Mouse (Mus musculus): Measurements from ENCODE around the gene Gm3371. TPM values are rescaled to one million over a fixed set of nuclear protein-coding genes. Genes with fewer than 3 reads are reported as not detected.
"Not testable (repeated sequence)": the region's sequence is repeated elsewhere in the genome, so short reads cannot be mapped to it uniquely, and the experiment has no call there.

Gm3371 gene
- not detected in 2 replicates for total RNA-seq (2012; rRNA removed)

GRCm38 (mm10) chr14:44410588-44410987 is at the start of gene Gm3371:
Gene Gm3371, minus strand, starts transcription at chr14:44410688.
- in situ Hi-C loops (cut with MboI; ENCODE audit: low sequenced_read_pairs in 2 of 2, unreplicated experiment in 2 of 2); H3K4me3 ChIP-seq (ENCODE audit: insufficient read depth in 1 of 2, low read depth in 1 of 2, low read length in 2 of 2, poor library complexity in 1 of 2, severe bottlenecking in 1 of 2); DNase-seq (ENCODE audit: low read depth, low spot score); H3K4me1 ChIP-seq (ENCODE audit: control insufficient read depth in 2 of 2, insufficient read depth in 2 of 2, low read length in 2 of 2, poor library complexity in 1 of 2); H3K36me3 ChIP-seq (ENCODE audit: control insufficient read depth, insufficient read depth, low read length, poor library complexity, severe bottlenecking); H3K27ac ChIP-seq (ENCODE audit: insufficient read depth, low read depth, low read length, poor library complexity, severe bottlenecking); H3K9ac ChIP-seq (ENCODE audit: insufficient read depth, low read depth, low read length, poor library complexity, severe bottlenecking); H3K9me3 ChIP-seq (ENCODE audit: control insufficient read depth, insufficient read depth, low read depth, low read length): not testable (repeated sequence)

- H3K36me3 ChIP-seq (ENCODE audit: control insufficient read depth, insufficient read depth, low read length, poor library complexity, severe bottlenecking); H3K4me1 ChIP-seq (ENCODE audit: control insufficient read depth in 2 of 2, insufficient read depth in 2 of 2, low read length in 2 of 2, poor library complexity in 1 of 2); H3K9me3 ChIP-seq (ENCODE audit: control insufficient read depth, insufficient read depth, low read depth, low read length); H3K27ac ChIP-seq (ENCODE audit: insufficient read depth, low read depth, low read length, poor library complexity, severe bottlenecking); H3K9ac ChIP-seq (ENCODE audit: insufficient read depth, low read depth, low read length, poor library complexity, severe bottlenecking); in situ Hi-C loops (cut with MboI; ENCODE audit: low sequenced_read_pairs in 2 of 2, unreplicated experiment in 2 of 2); H3K4me3 ChIP-seq (ENCODE audit: insufficient read depth in 1 of 2, low read depth in 1 of 2, low read length in 2 of 2, poor library complexity in 1 of 2, severe bottlenecking in 1 of 2); DNase-seq (ENCODE audit: low read depth, low spot score): not testable (repeated sequence)
Measured at GRCm38 (mm10) chr14:44433335-44433734, 22.8 kb upstream of the Gm3371 start, which contains the start of gene Gm8232. Gene Gm8232, plus strand, starts transcription at chr14:44433635.

- H3K36me3 ChIP-seq (ENCODE audit: control insufficient read depth, insufficient read depth, low read length, poor library complexity, severe bottlenecking); H3K9ac ChIP-seq (ENCODE audit: insufficient read depth, low read depth, low read length, poor library complexity, severe bottlenecking); H3K4me3 ChIP-seq (ENCODE audit: insufficient read depth in 1 of 2, low read depth in 1 of 2, low read length in 2 of 2, poor library complexity in 1 of 2, severe bottlenecking in 1 of 2); H3K27ac ChIP-seq (ENCODE audit: insufficient read depth, low read depth, low read length, poor library complexity, severe bottlenecking); DNase-seq (ENCODE audit: low read depth, low spot score); in situ Hi-C loops (cut with MboI; ENCODE audit: low sequenced_read_pairs in 2 of 2, unreplicated experiment in 2 of 2); H3K4me1 ChIP-seq (ENCODE audit: control insufficient read depth in 2 of 2, insufficient read depth in 2 of 2, low read length in 2 of 2, poor library complexity in 1 of 2); H3K9me3 ChIP-seq (ENCODE audit: control insufficient read depth, insufficient read depth, low read depth, low read length): not testable (repeated sequence)
Measured at GRCm38 (mm10) chr14:44384233-44384632, 26.3 kb downstream of the Gm3371 start.

- DNase-seq (ENCODE audit: low read depth, low spot score); H3K9me3 ChIP-seq (ENCODE audit: control insufficient read depth, insufficient read depth, low read depth, low read length); H3K4me3 ChIP-seq (ENCODE audit: insufficient read depth in 1 of 2, low read depth in 1 of 2, low read length in 2 of 2, poor library complexity in 1 of 2, severe bottlenecking in 1 of 2); in situ Hi-C loops (cut with MboI; ENCODE audit: low sequenced_read_pairs in 2 of 2, unreplicated experiment in 2 of 2); H3K9ac ChIP-seq (ENCODE audit: insufficient read depth, low read depth, low read length, poor library complexity, severe bottlenecking); H3K4me1 ChIP-seq (ENCODE audit: control insufficient read depth in 2 of 2, insufficient read depth in 2 of 2, low read length in 2 of 2, poor library complexity in 1 of 2); H3K27ac ChIP-seq (ENCODE audit: insufficient read depth, low read depth, low read length, poor library complexity, severe bottlenecking); H3K36me3 ChIP-seq (ENCODE audit: control insufficient read depth, insufficient read depth, low read length, poor library complexity, severe bottlenecking): not testable (repeated sequence)
Measured at GRCm38 (mm10) chr14:44365057-44365456, 45.4 kb downstream of the Gm3371 start, which contains the start of gene Gm8229. Gene Gm8229, plus strand, starts transcription at chr14:44365357.

- H3K27ac ChIP-seq (ENCODE audit: insufficient read depth, low read depth, low read length, poor library complexity, severe bottlenecking); H3K4me3 ChIP-seq (ENCODE audit: insufficient read depth in 1 of 2, low read depth in 1 of 2, low read length in 2 of 2, poor library complexity in 1 of 2, severe bottlenecking in 1 of 2); in situ Hi-C loops (cut with MboI; ENCODE audit: low sequenced_read_pairs in 2 of 2, unreplicated experiment in 2 of 2); H3K9me3 ChIP-seq (ENCODE audit: control insufficient read depth, insufficient read depth, low read depth, low read length); H3K4me1 ChIP-seq (ENCODE audit: control insufficient read depth in 2 of 2, insufficient read depth in 2 of 2, low read length in 2 of 2, poor library complexity in 1 of 2); H3K9ac ChIP-seq (ENCODE audit: insufficient read depth, low read depth, low read length, poor library complexity, severe bottlenecking); H3K36me3 ChIP-seq (ENCODE audit: control insufficient read depth, insufficient read depth, low read length, poor library complexity, severe bottlenecking): not testable (repeated sequence)
- peak; percentile 1 for DNase-seq (ENCODE audit: low read depth, low spot score)
Measured at GRCm38 (mm10) chr14:44362301-44362700, 48.2 kb downstream of the Gm3371 start.

- H3K9ac ChIP-seq (ENCODE audit: insufficient read depth, low read depth, low read length, poor library complexity, severe bottlenecking); DNase-seq (ENCODE audit: low read depth, low spot score); H3K4me1 ChIP-seq (ENCODE audit: control insufficient read depth in 2 of 2, insufficient read depth in 2 of 2, low read length in 2 of 2, poor library complexity in 1 of 2); H3K36me3 ChIP-seq (ENCODE audit: control insufficient read depth, insufficient read depth, low read length, poor library complexity, severe bottlenecking); H3K9me3 ChIP-seq (ENCODE audit: control insufficient read depth, insufficient read depth, low read depth, low read length); in situ Hi-C loops (cut with MboI; ENCODE audit: low sequenced_read_pairs in 2 of 2, unreplicated experiment in 2 of 2); H3K27ac ChIP-seq (ENCODE audit: insufficient read depth, low read depth, low read length, poor library complexity, severe bottlenecking); H3K4me3 ChIP-seq (ENCODE audit: insufficient read depth in 1 of 2, low read depth in 1 of 2, low read length in 2 of 2, poor library complexity in 1 of 2, severe bottlenecking in 1 of 2): not testable (repeated sequence)
Measured at GRCm38 (mm10) chr14:44361416-44361815, 49.1 kb downstream of the Gm3371 start.

Other genes with a start within 250 kb of the Gm3371 start
- not detected in 2 replicates for gene Gm8212, start 213.0 kb downstream of the Gm3371 start, total RNA-seq (2012; rRNA removed)
- gene 4930503E14Rik, start 197.4 kb downstream of the Gm3371 start, total RNA-seq (2012; rRNA removed) = not detected in 2 replicates
- not detected in 2 replicates for gene Gm8220, start 125.1 kb downstream of the Gm3371 start, total RNA-seq (2012; rRNA removed)
- gene Gm5930, start 72.1 kb downstream of the Gm3371 start, total RNA-seq (2012; rRNA removed) = 0.09 TPM in 1 of 2 replicates, not detected in the other
- not detected in 2 replicates for gene Gm8229, start 45.3 kb downstream of the Gm3371 start, total RNA-seq (2012; rRNA removed)
- not detected in 2 replicates for gene Gm8232, start 22.9 kb upstream of the Gm3371 start, total RNA-seq (2012; rRNA removed)
- gene BC061237, start 81.8 kb upstream of the Gm3371 start, total RNA-seq (2012; rRNA removed) = not detected in 2 replicates
- gene Gm17093, start 107.6 kb upstream of the Gm3371 start, total RNA-seq (2012; rRNA removed) = not detected in 2 replicates
- gene Gm8247, start 172.5 kb upstream of the Gm3371 start, total RNA-seq (2012; rRNA removed) = not detected in 2 replicates
- not detected in 2 replicates for gene Gm5624, start 217.2 kb upstream of the Gm3371 start, total RNA-seq (2012; rRNA removed)